Mouse (Mus musculus): ENCODE results near the gene Nol3. TPM values are rescaled to one million over a fixed set of nuclear protein-coding genes. Genes with fewer than 3 reads are reported as not detected.

The Nol3 gene
- total and polyA plus RNA-seq, 2 experiments from 2014 or later: 2.6 to 6.9 TPM

GRCm38 (mm10) chr8:105307670-105308069 lies 31.7 kb downstream of the Nol3 start:
- Histone ChIP-seq H3K27me3 (ENCODE audit: insufficient read depth, low read length) (no peaks in the 10 kb centered on the region), H3K27ac (no peak overlapping the region), H3K4me2 (ENCODE audit: low read depth, low read length) (no peak overlapping the region), H3K36me3 (ENCODE audit: insufficient read depth, low read length) (peaks cover 42% of the 10 kb centered on the region), H3K4me1 (ENCODE audit: insufficient read depth, low read length) (peaks cover 14% of the 10 kb centered on the region), H3K9me3 (ENCODE audit: low read length) (no peaks in the 10 kb centered on the region), H3K4me3 (ENCODE audit: low read length) (no peak overlapping the region), H3K9ac (replicated peaks; ENCODE audit: low read length) (no peak overlapping the region)
- TF ChIP-seq CTCF (IDR thresholded peaks at IDR 0.05; ENCODE audit: low read depth): no peak
- ATAC-seq (no peak), DNase-seq (ENCODE audit: low spot score) (no peak)
- 96% methylated on average over 13 of the region's 13 CpGs for WGBS

- no peaks in the 10 kb centered on the region for H3K9me3 ChIP-seq (ENCODE audit: low read length)
- peaks cover 14% of the 10 kb centered on the region for H3K4me1 ChIP-seq (ENCODE audit: insufficient read depth, low read length)
- ATAC-seq: no peak
- WGBS: 93% methylated on average over 10 of the region's 10 CpGs
- peaks cover 42% of the 10 kb centered on the region for H3K36me3 ChIP-seq (ENCODE audit: insufficient read depth, low read length)
- TF ChIP-seq CTCF (IDR thresholded peaks at IDR 0.05; ENCODE audit: low read depth): no peak
- no peaks in the 10 kb centered on the region for H3K27me3 ChIP-seq (ENCODE audit: insufficient read depth, low read length)
- H3K4me3 ChIP-seq (ENCODE audit: low read length): no peak overlapping the region
- no peak overlapping the region for H3K27ac ChIP-seq
- H3K4me2 ChIP-seq (ENCODE audit: low read depth, low read length): no peak overlapping the region
- DNase-seq (ENCODE audit: low spot score): no peak
- no peak overlapping the region for H3K9ac ChIP-seq (replicated peaks; ENCODE audit: low read length)
Measured at GRCm38 (mm10) chr8:105308428-105308827, 32.5 kb downstream of the Nol3 start.

DNA sequence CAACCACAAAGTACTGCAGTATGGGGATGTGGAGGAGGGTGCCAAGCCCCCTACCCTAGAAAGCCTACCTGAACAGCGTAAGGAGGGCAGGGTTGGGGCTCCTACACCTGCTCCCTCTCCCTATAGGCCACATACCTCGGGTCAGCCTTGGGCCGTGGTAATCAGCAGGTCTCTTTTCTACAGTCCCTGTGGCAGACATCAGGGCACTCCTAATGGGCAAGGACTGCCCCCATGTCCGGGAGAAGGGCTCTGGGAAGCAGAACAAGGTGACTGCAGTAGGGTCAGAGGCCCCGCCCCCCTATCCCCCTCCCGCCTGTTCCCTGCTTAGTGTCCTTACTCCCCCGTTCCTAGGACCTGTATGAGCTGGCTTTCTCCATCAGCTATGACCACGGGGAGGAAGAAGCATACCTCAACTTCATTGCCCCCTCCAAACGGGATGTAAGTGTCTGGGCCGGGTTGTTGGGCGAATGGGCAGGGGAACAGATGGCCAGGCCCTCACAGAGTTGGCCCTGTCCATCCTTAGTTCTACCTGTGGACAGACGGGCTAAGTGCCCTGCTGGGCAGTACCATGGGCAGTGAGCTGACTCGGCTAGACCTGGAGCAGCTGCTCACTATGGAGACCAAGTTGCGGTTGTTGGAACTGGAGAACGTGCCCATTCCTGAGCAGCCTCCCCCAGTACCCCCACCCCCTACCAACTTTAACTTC lies 33.4 kb downstream of the Nol3 start:
- ATAC-seq (no peak), DNase-seq (ENCODE audit: low spot score) (no peak)
- Histone ChIP-seq H3K27ac (no peak overlapping the region), H3K9me3 (ENCODE audit: low read length) (no peaks in the 10 kb centered on the region), H3K27me3 (ENCODE audit: insufficient read depth, low read length) (no peaks in the 10 kb centered on the region), H3K9ac (replicated peaks; ENCODE audit: low read length) (no peak overlapping the region), H3K4me3 (ENCODE audit: low read length) (no peak overlapping the region), H3K4me1 (ENCODE audit: insufficient read depth, low read length) (peaks cover 14% of the 10 kb centered on the region), H3K36me3 (ENCODE audit: insufficient read depth, low read length) (peaks cover 45% of the 10 kb centered on the region), H3K4me2 (ENCODE audit: low read depth, low read length) (no peak overlapping the region)
- TF ChIP-seq CTCF (IDR thresholded peaks at IDR 0.05; ENCODE audit: low read depth): no peak
- WGBS: 83% methylated on average over 15 of the region's 15 CpGs

- H3K36me3 ChIP-seq (ENCODE audit: insufficient read depth, low read length): peaks cover 51% of the 10 kb centered on the region
- ATAC-seq: no peak
- no peak overlapping the region for H3K27ac ChIP-seq
- H3K4me3 ChIP-seq (ENCODE audit: low read length): no peak overlapping the region
- no peak overlapping the region for H3K9ac ChIP-seq (replicated peaks; ENCODE audit: low read length)
- no peaks in the 10 kb centered on the region for H3K27me3 ChIP-seq (ENCODE audit: insufficient read depth, low read length)
- no peak for DNase-seq (ENCODE audit: low spot score)
- no peak overlapping the region for H3K4me2 ChIP-seq (ENCODE audit: low read depth, low read length)
- WGBS: 78% methylated on average over 8 of the region's 8 CpGs
- H3K4me1 ChIP-seq (ENCODE audit: insufficient read depth, low read length): peaks cover 9% of the 10 kb centered on the region
- no peak for TF ChIP-seq CTCF (IDR thresholded peaks at IDR 0.05; ENCODE audit: low read depth)
- H3K9me3 ChIP-seq (ENCODE audit: low read length): no peaks in the 10 kb centered on the region
Measured at GRCm38 (mm10) chr8:105310118-105310517, 34.2 kb downstream of the Nol3 start.

- 94% methylated on average over 1 of the region's 1 CpGs for WGBS
Measured at GRCm38 (mm10) chr8:105311718-105312117, 35.8 kb downstream of the Nol3 start.

DNA sequence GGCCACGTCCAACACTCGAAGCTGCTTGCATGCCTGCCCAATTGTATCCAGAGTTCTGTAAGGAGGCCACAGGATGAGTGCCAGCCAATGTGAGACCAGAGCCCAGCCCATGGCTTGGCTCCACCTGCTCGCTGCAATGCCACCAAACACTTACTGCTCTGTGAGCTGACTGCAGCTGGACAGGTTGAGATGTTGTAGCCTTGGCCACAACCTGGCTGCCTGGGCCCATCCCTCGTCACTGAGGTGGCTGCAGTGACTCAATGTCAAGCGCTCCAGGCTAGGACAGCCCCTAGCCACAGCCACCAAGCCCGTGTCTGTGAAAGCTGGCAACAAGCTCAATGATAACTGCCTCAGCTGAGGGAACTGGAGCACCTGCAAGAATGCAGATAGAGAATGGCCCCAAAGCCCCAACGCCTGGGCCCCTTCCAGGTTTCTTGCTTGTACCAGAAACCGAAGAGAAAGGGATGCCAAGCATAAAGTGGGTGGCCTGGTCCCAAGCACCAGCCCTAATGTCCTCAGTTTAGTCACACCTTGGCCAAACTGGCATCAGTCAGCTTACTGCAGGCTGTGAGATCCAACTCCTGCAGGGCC lies 37.0 kb downstream of the Nol3 start:
- WGBS: 89% methylated on average over 8 of the region's 8 CpGs
- TF ChIP-seq CTCF (IDR thresholded peaks at IDR 0.05; ENCODE audit: low read depth): no peak

More at GRCm38 (mm10) chr8:105311718-105312117, 35.8 kb downstream of the Nol3 start:
- ATAC-seq (no peak), DNase-seq (ENCODE audit: low spot score) (no peak)
- peak; percentile 31; the same call in 1 of the 2 replicates for TF ChIP-seq CTCF (IDR thresholded peaks at IDR 0.05; ENCODE audit: low read depth)
- Histone ChIP-seq H3K9ac (replicated peaks; ENCODE audit: low read length) (no peak overlapping the region), H3K27ac (no peak overlapping the region), H3K4me3 (ENCODE audit: low read length) (no peak overlapping the region), H3K4me2 (ENCODE audit: low read depth, low read length) (no peak overlapping the region), H3K4me1 (ENCODE audit: insufficient read depth, low read length) (no peaks in the 10 kb centered on the region), H3K27me3 (ENCODE audit: insufficient read depth, low read length) (no peaks in the 10 kb centered on the region), H3K9me3 (ENCODE audit: low read length) (no peaks in the 10 kb centered on the region), H3K36me3 (ENCODE audit: insufficient read depth, low read length) (peaks cover 65% of the 10 kb centered on the region)

More for the DNA sequence above, 37.0 kb downstream of the Nol3 start:
- Histone ChIP-seq H3K4me3 (ENCODE audit: low read length) (no peak overlapping the region), H3K9ac (replicated peaks; ENCODE audit: low read length) (no peak overlapping the region), H3K27ac (no peak overlapping the region), H3K27me3 (ENCODE audit: insufficient read depth, low read length) (no peaks in the 10 kb centered on the region), H3K4me1 (ENCODE audit: insufficient read depth, low read length) (no peaks in the 10 kb centered on the region), H3K36me3 (ENCODE audit: insufficient read depth, low read length) (peaks cover 60% of the 10 kb centered on the region), H3K4me2 (ENCODE audit: low read depth, low read length) (no peak overlapping the region), H3K9me3 (ENCODE audit: low read length) (no peaks in the 10 kb centered on the region)
- DNase-seq (ENCODE audit: low spot score): no peak
- no peak for ATAC-seq

Measured in hindbrain, postnatal 0 days (tissue).